Mouse (Mus musculus) testis, adult 2 months (tissue): ENCODE measurements around the gene Prkag2. TPM values are rescaled to one million over a fixed set of nuclear protein-coding genes. Genes with fewer than 3 reads are reported as not detected.

Experiments used
- H3K27ac ChIP-seq: fragments of 200-500 bp; 2 replicates; pipeline ENCODE4 v1.5.1; 2012; ENCODE audit warnings: low read depth, low read length; ENCODE audit not compliant: control insufficient read depth, insufficient read depth
- H3K27me3 ChIP-seq: fragments of 200-500 bp; 2 replicates; pipeline ENCODE4 v1.6.1; 2012; ENCODE audit warnings: mild to moderate bottlenecking, low read length, moderate library complexity; ENCODE audit not compliant: control insufficient read depth, insufficient read depth
- H3K36me3 ChIP-seq: fragments of 200-500 bp; 2 replicates; pipeline ENCODE4 v1.6.1; 2012; ENCODE audit warnings: mild to moderate bottlenecking, low read length; ENCODE audit not compliant: control insufficient read depth, insufficient read depth
- H3K4me1 ChIP-seq: fragments of 200-500 bp; 2 replicates; pipeline ENCODE4 v1.6.1; 2012; ENCODE audit warnings: low read length; ENCODE audit not compliant: control insufficient read depth, insufficient read depth
- H3K4me3 ChIP-seq: fragments of 200-500 bp; 2 replicates; pipeline ENCODE4 v1.5.1; 2012; ENCODE audit warnings: low read depth, mild to moderate bottlenecking, low read length, moderate library complexity, mixed read lengths; ENCODE audit not compliant: control insufficient read depth
- CTCF ChIP-seq: fragments of 200-500 bp; IDR thresholded peaks from 2 replicates; pipeline ENCODE4 v1.5.1; 2012; ENCODE audit warnings: low read depth, mild to moderate bottlenecking, inconsistent platforms, low read length, moderate library complexity; ENCODE audit not compliant: control insufficient read depth, insufficient read depth, insufficient replicate concordance
- POLR2A ChIP-seq: fragments of 200-500 bp; IDR thresholded peaks from 2 replicates; pipeline ENCODE4 v1.6.1; 2012; ENCODE audit warnings: low read depth, mild to moderate bottlenecking, inconsistent platforms, low read length, moderate library complexity; ENCODE audit not compliant: control insufficient read depth
- polyA plus RNA-seq: library from polyadenylated mRNA; depleted of rRNA; stranded (reverse); fragments of >200 nt; gene quantifications from 2 replicates; pipeline ENCODE4 v1.2.3, GENCODE M21; 2012

The Prkag2 gene
- polyA plus RNA-seq, 1 experiment, result 149 TPM

- TF ChIP-seq POLR2A (no peak), CTCF (no peak)
- peak overlapping the region; percentile 99 for H3K27ac ChIP-seq
- peaks cover 19% of the 10 kb centered on the region for H3K4me1 ChIP-seq
- H3K4me3 ChIP-seq, result no peak overlapping the region
- no peaks in the 10 kb centered on the region for H3K36me3 ChIP-seq
- no peaks in the 10 kb centered on the region for H3K27me3 ChIP-seq
Observed at GRCm38 (mm10) chr5:24843841-24844240, 256.6 kb downstream of the Prkag2 start.

GRCm38 (mm10) chr5:24843103-24843475 lies 257.4 kb downstream of the Prkag2 start:
- Histone ChIP-seq H3K4me1 (peaks cover 17% of the 10 kb centered on the region), H3K27me3 (no peaks in the 10 kb centered on the region), H3K36me3 (no peaks in the 10 kb centered on the region), H3K27ac (peak overlapping the region; percentile 99), H3K4me3 (peak overlapping the region; percentile 93)
- TF ChIP-seq CTCF (no peak), POLR2A (no peak)

- H3K27me3 ChIP-seq, result no peaks in the 10 kb centered on the region
- peak; percentile 97 for TF ChIP-seq POLR2A
- TF ChIP-seq CTCF, result no peak
- peak within 1 kb of the TSS; percentile 93 for H3K4me3 ChIP-seq
- no peaks in the 10 kb centered on the region for H3K36me3 ChIP-seq
- peaks cover 17% of the 10 kb centered on the region for H3K4me1 ChIP-seq
- H3K27ac ChIP-seq, result peak within 1 kb of the TSS; percentile 99
Observed at GRCm38 (mm10) chr5:24842274-24843102, 258.0 kb downstream of the Prkag2 start, which contains the start of gene Rheb. Gene Rheb, minus strand, starts transcription at chr5:24842624.

GRCm38 (mm10) chr5:24841662-24842273 lies 258.7 kb downstream of the Prkag2 start:
- Histone ChIP-seq H3K4me1 (peaks cover 17% of the 10 kb centered on the region), H3K4me3 (peak overlapping the region; percentile 92), H3K27me3 (no peaks in the 10 kb centered on the region), H3K27ac (peak overlapping the region; percentile 96), H3K36me3 (no peaks in the 10 kb centered on the region)
- TF ChIP-seq CTCF (no peak), POLR2A (no peak)

- peak overlapping the region; percentile 32; the same call in 1 of the 2 replicates for H3K27ac ChIP-seq
- H3K27me3 ChIP-seq, result no peaks in the 10 kb centered on the region
- H3K4me1 ChIP-seq, result peaks cover 17% of the 10 kb centered on the region
- no peaks in the 10 kb centered on the region for H3K36me3 ChIP-seq
- peak overlapping the region; percentile 92 for H3K4me3 ChIP-seq
- no peak for TF ChIP-seq POLR2A
- TF ChIP-seq CTCF, result no peak
Observed at GRCm38 (mm10) chr5:24840975-24841431, 259.4 kb downstream of the Prkag2 start.

- TF ChIP-seq POLR2A, result no peak
- TF ChIP-seq CTCF, result no peak
- Histone ChIP-seq H3K27ac (no peak overlapping the region), H3K36me3 (no peaks in the 10 kb centered on the region)
Observed at GRCm38 (mm10) chr5:24834491-24834890, 266.0 kb downstream of the Prkag2 start.

GRCm38 (mm10) chr5:24831912-24832311 lies 268.5 kb downstream of the Prkag2 start:
- no peak overlapping the region for H3K27ac ChIP-seq
- TF ChIP-seq CTCF, result no peak
- TF ChIP-seq POLR2A, result no peak
- H3K4me3 ChIP-seq, result no peak overlapping the region
- H3K27me3 ChIP-seq, result no peaks in the 10 kb centered on the region
- H3K4me1 ChIP-seq, result peaks cover under 1% of the 10 kb centered on the region; the same call in 1 of the 2 replicates
- H3K36me3 ChIP-seq, result no peaks in the 10 kb centered on the region

More at GRCm38 (mm10) chr5:24834491-24834890, 266.0 kb downstream of the Prkag2 start:
- no peak overlapping the region for H3K4me3 ChIP-seq
- H3K27me3 ChIP-seq, result no peaks in the 10 kb centered on the region
- H3K4me1 ChIP-seq, result no peaks in the 10 kb centered on the region; the same call in none of the 2 replicates
